Mouse (Mus musculus) macrophage (primary cell): ENCODE measurements around the gene Oaf. TPM values are rescaled to one million over a fixed set of nuclear protein-coding genes. Genes with fewer than 3 reads are reported as not detected.
A peak's percentile ranks its signal among the peaks of the same experiment; 100 is the strongest.

ENCODE experiments used
- H3K27ac ChIP-seq: fragments of 350-480 bp; formaldehyde crosslinking; 2 replicates; pipeline ENCODE4 v1.9.0; 2021
- H3K36me3 ChIP-seq: fragments of 350-480 bp; formaldehyde crosslinking; 2 replicates; pipeline ENCODE4 v1.9.0; 2021; ENCODE audit errors: inconsistent target
- H3K4me3 ChIP-seq: fragments of 350-480 bp; formaldehyde crosslinking; 2 replicates; pipeline ENCODE4 v1.9.0; 2021; ENCODE audit errors: inconsistent target
- H3K79me2 ChIP-seq: fragments of 350-480 bp; formaldehyde crosslinking; 2 replicates; pipeline ENCODE4 v1.9.0; 2021; ENCODE audit errors: inconsistent target
- WGBS: methylation state at CpG from one replicate; pipeline ENCODE4 v1.1.7; 2026; ENCODE audit warnings: inconsistent platforms; ENCODE audit not compliant: missing documents; 5-methylcytosine and 5-hydroxymethylcytosine counted together
- polyA plus RNA-seq: library from polyadenylated mRNA; stranded (reverse); fragments of 250-400 nt; gene quantifications from 3 replicates; pipeline ENCODE4 v1.2.4, GENCODE M21; 2018; ENCODE audit warnings: inconsistent platforms
- total RNA-seq, 78 experiments: library from RNA; depleted of rRNA; stranded (reverse); fragments of 250-400 nt; gene quantifications; 1 replicate in 9 of 78; 2 replicates in 24 of 78; 3 replicates in 43 of 78; 4 replicates in 2 of 78; pipeline ENCODE4 v1.2.4; 2018; ENCODE audit warnings: inconsistent platforms in 56 of 78

The Oaf gene
- 10 to 100 TPM in 10 of 26 experiments, 1 to 10 TPM in 14, under 1 TPM in 2; 0.71 to 56.0 (median 5.7) TPM for total RNA-seq (2018; cell fraction: chromatin; rRNA removed)
- total RNA-seq (2018; cell fraction: cytosol; rRNA removed), result 10 to 100 TPM in 4 of 26 experiments, 1 to 10 TPM in 22; 2.3 to 35.7 (median 4.1) TPM
- 10 to 100 TPM in 6 of 26 experiments, 1 to 10 TPM in 19, under 1 TPM in 1; 0.79 to 20.5 (median 5.0) TPM for total RNA-seq (2018; cell fraction: nucleus; rRNA removed)
- polyA plus RNA-seq, result 2.1 to 4.0 TPM (median 2.5 TPM) in 3 replicates

- Histone ChIP-seq H3K36me3 (no peaks in the 10 kb centered on the region), H3K79me2 (no peaks in the 10 kb centered on the region), H3K4me3 (peak within 1 kb of the TSS; percentile 45), H3K27ac (peak within 1 kb of the TSS; percentile 10)
- WGBS, result 11% methylated on average over 43 of the region's 44 CpGs
Measured at GRCm38 (mm10) chr9:43239712-43240593, at the start of gene Oaf. Oaf (minus strand) TSS chr9:43239911.

- no peak overlapping the region for H3K4me3 ChIP-seq
- WGBS, result 10% methylated on average over 19 of the region's 20 CpGs
- no peaks in the 10 kb centered on the region for H3K36me3 ChIP-seq
- H3K79me2 ChIP-seq, result no peaks in the 10 kb centered on the region
- no peak overlapping the region for H3K27ac ChIP-seq
Measured at GRCm38 (mm10) chr9:43286870-43287269, 47.2 kb upstream of the Oaf start.

- H3K27ac ChIP-seq, result no peak overlapping the region
- H3K4me3 ChIP-seq, result no peak overlapping the region
- no peaks in the 10 kb centered on the region for H3K79me2 ChIP-seq
- H3K36me3 ChIP-seq, result no peaks in the 10 kb centered on the region
- WGBS, result 94% methylated on average over 4 of the region's 4 CpGs
Measured at GRCm38 (mm10) chr9:43285281-43285680, 45.6 kb upstream of the Oaf start.

- no peaks in the 10 kb centered on the region for H3K79me2 ChIP-seq
- WGBS, result 17% methylated on average over 6 of the region's 6 CpGs
- no peaks in the 10 kb centered on the region for H3K36me3 ChIP-seq
- H3K4me3 ChIP-seq, result no peak overlapping the region
- no peak overlapping the region for H3K27ac ChIP-seq
Measured at GRCm38 (mm10) chr9:43284284-43284683, 44.6 kb upstream of the Oaf start.

GRCm38 (mm10) chr9:43273735-43274134 is 34.0 kb upstream of the Oaf start:
- Histone ChIP-seq H3K4me3 (no peak overlapping the region), H3K36me3 (no peaks in the 10 kb centered on the region), H3K79me2 (no peaks in the 10 kb centered on the region), H3K27ac (no peak overlapping the region)
- 91% methylated on average over 8 of the region's 9 CpGs for WGBS

GRCm38 (mm10) chr9:43271761-43272518 is 32.2 kb upstream of the Oaf start:
- no peaks in the 10 kb centered on the region for H3K79me2 ChIP-seq
- WGBS, result 87% methylated on average over 14 of the region's 14 CpGs
- no peaks in the 10 kb centered on the region for H3K36me3 ChIP-seq
- no peak overlapping the region for H3K27ac ChIP-seq
- no peak overlapping the region for H3K4me3 ChIP-seq

- under 1% methylated on average over 17 of the region's 17 CpGs for WGBS
- H3K36me3 ChIP-seq, result no peaks in the 10 kb centered on the region
- no peaks in the 10 kb centered on the region for H3K79me2 ChIP-seq
- H3K27ac ChIP-seq, result no peak overlapping the region
- no peak overlapping the region for H3K4me3 ChIP-seq
Measured at GRCm38 (mm10) chr9:43270723-43271252, 31.1 kb upstream of the Oaf start.

- 49% methylated on average over 6 of the region's 8 CpGs for WGBS
- no peak overlapping the region for H3K4me3 ChIP-seq
Measured at GRCm38 (mm10) chr9:43269166-43269565, 29.5 kb upstream of the Oaf start.

GRCm38 (mm10) chr9:43267357-43267756 is 27.6 kb upstream of the Oaf start:
- H3K79me2 ChIP-seq, result no peaks in the 10 kb centered on the region
- WGBS, result 65% methylated on average over 8 of the region's 8 CpGs
- no peak overlapping the region for H3K4me3 ChIP-seq

More at GRCm38 (mm10) chr9:43269166-43269565, 29.5 kb upstream of the Oaf start:
- no peak overlapping the region for H3K27ac ChIP-seq
- H3K36me3 ChIP-seq, result no peaks in the 10 kb centered on the region
- H3K79me2 ChIP-seq, result no peaks in the 10 kb centered on the region

GRCm38 (mm10) chr9:43265194-43265593 is 25.5 kb upstream of the Oaf start:
- H3K79me2 ChIP-seq, result no peaks in the 10 kb centered on the region
- H3K27ac ChIP-seq, result no peak overlapping the region
- H3K36me3 ChIP-seq, result no peaks in the 10 kb centered on the region
- no peak overlapping the region for H3K4me3 ChIP-seq
- 92% methylated on average over 9 of the region's 9 CpGs for WGBS

More at GRCm38 (mm10) chr9:43267357-43267756, 27.6 kb upstream of the Oaf start:
- Histone ChIP-seq H3K36me3 (no peaks in the 10 kb centered on the region), H3K27ac (no peak overlapping the region)

- no peak overlapping the region for H3K27ac ChIP-seq
- H3K79me2 ChIP-seq, result no peaks in the 10 kb centered on the region
- no peaks in the 10 kb centered on the region for H3K36me3 ChIP-seq
- no peak overlapping the region for H3K4me3 ChIP-seq
- WGBS, result 82% methylated on average over 11 of the region's 11 CpGs
Measured at GRCm38 (mm10) chr9:43263946-43264451, 24.3 kb upstream of the Oaf start.

- H3K79me2 ChIP-seq, result no peaks in the 10 kb centered on the region
- H3K4me3 ChIP-seq, result no peak overlapping the region
- H3K36me3 ChIP-seq, result no peaks in the 10 kb centered on the region
- 92% methylated on average over 9 of the region's 9 CpGs for WGBS
- H3K27ac ChIP-seq, result no peak overlapping the region
Measured at GRCm38 (mm10) chr9:43262811-43263550, 23.3 kb upstream of the Oaf start.

GRCm38 (mm10) chr9:43262390-43262789 is 22.7 kb upstream of the Oaf start:
- 93% methylated on average over 4 of the region's 4 CpGs for WGBS
- H3K36me3 ChIP-seq, result no peaks in the 10 kb centered on the region
- no peaks in the 10 kb centered on the region for H3K79me2 ChIP-seq
- H3K27ac ChIP-seq, result no peak overlapping the region
- H3K4me3 ChIP-seq, result no peak overlapping the region

GRCm38 (mm10) chr9:43261941-43262340 is 22.2 kb upstream of the Oaf start:
- H3K27ac ChIP-seq, result no peak overlapping the region
- 73% methylated on average over 2 of the region's 2 CpGs for WGBS

More at GRCm38 (mm10) chr9:43261941-43262340, 22.2 kb upstream of the Oaf start:
- H3K36me3 ChIP-seq, result no peaks in the 10 kb centered on the region
- no peaks in the 10 kb centered on the region for H3K79me2 ChIP-seq
- H3K4me3 ChIP-seq, result no peak overlapping the region
